Mouse (Mus musculus) neutrophil, adult 59 days (primary cell): Measurements from ENCODE around the gene Nlrp5. TPM values are rescaled to one million over a fixed set of nuclear protein-coding genes. Genes with fewer than 3 reads are reported as not detected.

Experiments
- total RNA-seq, 2 experiments: library from RNA; stranded (reverse); gene quantifications; 1 replicate in 1 of 2; 2 replicates in 1 of 2; pipeline ENCODE4 v1.2.4; 2023

Nlrp5 gene
- total RNA-seq = not detected

DNA sequence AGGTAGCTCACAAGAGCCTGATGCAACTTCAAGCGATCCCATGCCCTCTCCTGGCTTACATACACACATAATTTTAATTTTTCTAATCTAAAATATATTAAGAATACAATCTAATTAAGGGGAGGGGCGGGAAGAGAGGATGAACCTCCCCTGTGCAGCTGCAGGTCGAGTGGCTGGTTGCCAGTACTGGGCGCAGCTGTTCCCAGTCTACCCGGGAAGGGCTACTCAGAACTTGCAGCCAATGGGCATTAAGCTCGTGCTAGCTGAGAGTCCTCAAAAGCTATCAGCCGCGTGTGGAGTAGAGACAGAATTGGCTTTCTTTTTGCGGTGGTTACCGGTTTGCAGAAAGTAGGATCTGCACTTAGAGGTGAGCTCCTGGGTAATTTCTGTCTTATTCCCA, at the start of gene Nlrp5:
Gene Nlrp5 (plus strand): TSS at position 301 of the 400 bp plus-strand sequence.

Other genes starting within 250 kb of the Nlrp5 start
- not detected for gene Gm10662, start 241.4 kb upstream of the Nlrp5 start, total RNA-seq
- gene Vmn1r165, start 168.6 kb upstream of the Nlrp5 start, total RNA-seq = not detected
- not detected for gene Vmn1r166, start 134.2 kb upstream of the Nlrp5 start, total RNA-seq
- gene Gm6902, start 107.0 kb upstream of the Nlrp5 start, total RNA-seq = not detected
- not detected for gene Nlrp4e, start 84.7 kb upstream of the Nlrp5 start, total RNA-seq
- not detected for gene Vmn1r167, start 121.3 kb downstream of the Nlrp5 start, total RNA-seq
- not detected for gene Vmn1r168, start 153.8 kb downstream of the Nlrp5 start, total RNA-seq
- not detected for gene Vmn1r169, start 189.6 kb downstream of the Nlrp5 start, total RNA-seq
- gene Vmn1r170, start 220.3 kb downstream of the Nlrp5 start, total RNA-seq = not detected
- gene Vmn1r171, start 244.8 kb downstream of the Nlrp5 start, total RNA-seq = not detected